Mouse (Mus musculus) NIH3T3 (cell line): ENCODE measurements around the gene Hk1.

ENCODE experiments used
- DNase-seq: peaks from one replicate; pipeline ENCODE4 v3.0.0-alpha.2; 2012; ENCODE audit warnings: low read depth

Hk1 gene

DNA sequence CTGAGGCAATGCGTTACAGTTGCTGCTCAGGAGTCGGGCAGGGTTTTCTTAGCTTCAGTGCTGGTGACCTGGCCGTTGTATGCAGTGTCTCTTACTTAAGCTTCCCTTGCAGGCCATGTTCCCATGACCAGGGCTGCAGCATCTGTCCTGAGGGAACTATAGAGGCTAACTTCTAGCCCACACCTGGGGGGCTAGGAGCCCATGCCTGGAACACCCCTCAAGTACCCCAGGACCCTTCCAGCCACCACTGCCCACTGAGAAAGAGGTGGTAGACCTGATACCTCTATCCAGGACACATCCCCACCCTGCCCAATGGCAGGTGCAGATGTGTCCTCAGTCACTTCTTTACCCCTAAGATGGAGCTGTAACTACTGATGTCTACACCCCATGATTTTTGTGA lies 38.7 kb downstream of the Hk1 start:
- DNase-seq = no peak

DNA sequence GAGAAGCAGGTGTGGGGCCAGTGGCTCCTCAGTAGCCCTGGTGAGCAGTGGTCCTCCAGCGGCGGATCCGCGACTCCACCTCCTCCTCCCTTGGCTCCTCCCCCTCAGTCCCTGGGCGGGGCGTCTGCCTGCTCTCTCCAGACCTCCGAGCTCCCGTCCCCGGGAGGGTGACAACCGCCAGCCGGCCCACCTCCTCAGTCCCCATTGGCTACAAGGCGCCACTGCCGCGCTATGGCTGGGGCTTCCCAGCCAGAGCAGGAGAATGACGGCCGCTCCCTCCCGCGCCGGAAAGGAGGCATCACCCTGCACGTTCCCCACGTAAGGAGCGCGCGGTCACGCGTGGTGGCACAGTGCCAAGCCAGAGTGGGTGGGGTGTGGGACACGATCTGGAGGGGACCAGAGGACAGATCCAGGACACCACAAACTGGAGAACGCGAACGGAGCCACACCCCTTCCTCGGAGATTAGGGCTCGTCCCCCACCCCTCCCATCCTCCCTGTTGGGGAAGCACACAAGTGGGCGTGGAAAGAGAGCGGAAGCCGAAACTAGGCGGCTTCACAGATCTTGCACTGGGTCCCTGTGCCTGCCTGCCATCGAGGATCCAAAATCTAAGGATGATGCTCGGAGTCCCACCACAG lies 39.5 kb downstream of the Hk1 start:
- DNase-seq = peak; percentile 96

DNA sequence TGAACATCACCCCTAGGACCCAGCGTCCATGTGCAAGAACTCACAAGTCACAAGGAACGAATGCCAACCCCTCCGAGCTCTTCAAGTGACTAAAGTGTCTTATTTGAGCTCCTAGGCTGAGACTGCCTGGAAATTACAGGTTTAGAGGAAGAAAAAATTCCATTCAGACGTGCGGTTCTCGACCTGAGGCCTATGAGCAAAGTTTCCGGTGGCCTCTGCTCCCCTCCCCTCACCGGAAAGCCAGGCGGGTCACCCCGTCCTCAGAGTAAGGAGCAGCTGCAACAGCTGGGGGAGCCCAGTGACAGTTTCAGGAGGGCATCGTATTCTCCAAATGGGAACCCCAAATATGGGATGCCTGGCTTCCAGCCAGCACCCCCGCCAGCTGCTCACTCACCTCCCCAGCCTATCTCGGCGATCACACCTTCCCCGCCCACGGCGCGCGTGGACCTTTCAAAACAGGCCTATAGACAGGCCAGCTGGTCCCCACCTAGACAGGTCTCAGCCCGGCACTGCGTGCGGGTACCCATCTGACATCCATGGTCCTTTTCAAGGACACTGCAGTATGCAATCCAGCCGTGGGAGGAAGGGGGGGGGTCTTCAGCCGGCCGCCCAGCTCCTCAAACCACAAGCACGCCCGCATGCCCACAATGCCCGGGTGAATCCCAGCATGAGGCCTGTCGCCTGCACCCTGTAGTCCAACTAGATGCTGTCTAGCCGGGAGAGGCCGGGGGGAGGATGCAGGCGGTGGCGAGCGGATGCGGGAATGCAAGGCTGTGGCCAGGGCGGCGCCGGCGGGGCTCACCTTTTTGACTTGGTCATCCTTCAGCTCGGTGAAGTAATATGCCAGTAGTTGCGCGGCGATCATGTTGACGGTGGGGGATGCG lies 40.3 kb downstream of the Hk1 start:
- peak; percentile 53 for DNase-seq

DNA sequence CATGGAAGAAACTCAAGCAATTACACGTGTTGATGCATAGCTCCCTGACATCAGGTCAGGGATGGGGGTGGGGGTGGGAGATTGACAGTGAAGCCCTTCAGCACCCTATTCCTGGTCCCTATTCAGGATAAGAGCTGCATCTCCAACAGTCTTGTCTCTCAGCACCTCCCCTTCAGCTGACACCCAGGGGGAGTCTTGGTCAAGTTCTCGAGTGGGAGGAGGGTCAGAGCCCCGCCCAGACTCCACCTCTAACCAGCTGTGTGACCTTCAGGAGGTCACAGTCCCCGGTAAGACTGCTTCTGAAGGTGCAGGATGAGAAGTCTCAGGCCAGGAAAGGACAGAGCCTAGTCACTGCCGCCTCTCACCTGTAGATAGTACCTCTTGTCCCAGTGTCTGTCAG lies 41.1 kb downstream of the Hk1 start:
- no peak for DNase-seq

DNA sequence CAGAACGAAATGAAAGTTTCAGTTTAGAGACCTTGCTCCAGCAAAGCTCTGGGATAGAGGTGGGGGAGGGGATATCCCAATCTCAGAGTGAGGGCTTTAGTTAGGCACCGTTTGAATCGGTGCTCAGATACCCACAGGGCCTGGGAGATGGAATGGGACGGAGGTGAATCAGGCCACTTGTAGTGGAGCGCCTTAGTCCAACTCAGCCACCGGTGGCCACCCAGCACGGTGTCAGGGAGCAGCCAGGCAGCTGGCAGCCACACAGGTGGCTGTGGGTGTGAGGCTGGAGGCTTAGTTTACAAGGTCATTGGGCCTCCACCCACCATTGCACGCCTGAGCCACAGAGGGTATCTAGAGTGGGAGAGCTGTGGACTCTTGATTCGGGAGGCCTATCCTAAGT lies 41.5 kb downstream of the Hk1 start:
- no peak for DNase-seq

DNA sequence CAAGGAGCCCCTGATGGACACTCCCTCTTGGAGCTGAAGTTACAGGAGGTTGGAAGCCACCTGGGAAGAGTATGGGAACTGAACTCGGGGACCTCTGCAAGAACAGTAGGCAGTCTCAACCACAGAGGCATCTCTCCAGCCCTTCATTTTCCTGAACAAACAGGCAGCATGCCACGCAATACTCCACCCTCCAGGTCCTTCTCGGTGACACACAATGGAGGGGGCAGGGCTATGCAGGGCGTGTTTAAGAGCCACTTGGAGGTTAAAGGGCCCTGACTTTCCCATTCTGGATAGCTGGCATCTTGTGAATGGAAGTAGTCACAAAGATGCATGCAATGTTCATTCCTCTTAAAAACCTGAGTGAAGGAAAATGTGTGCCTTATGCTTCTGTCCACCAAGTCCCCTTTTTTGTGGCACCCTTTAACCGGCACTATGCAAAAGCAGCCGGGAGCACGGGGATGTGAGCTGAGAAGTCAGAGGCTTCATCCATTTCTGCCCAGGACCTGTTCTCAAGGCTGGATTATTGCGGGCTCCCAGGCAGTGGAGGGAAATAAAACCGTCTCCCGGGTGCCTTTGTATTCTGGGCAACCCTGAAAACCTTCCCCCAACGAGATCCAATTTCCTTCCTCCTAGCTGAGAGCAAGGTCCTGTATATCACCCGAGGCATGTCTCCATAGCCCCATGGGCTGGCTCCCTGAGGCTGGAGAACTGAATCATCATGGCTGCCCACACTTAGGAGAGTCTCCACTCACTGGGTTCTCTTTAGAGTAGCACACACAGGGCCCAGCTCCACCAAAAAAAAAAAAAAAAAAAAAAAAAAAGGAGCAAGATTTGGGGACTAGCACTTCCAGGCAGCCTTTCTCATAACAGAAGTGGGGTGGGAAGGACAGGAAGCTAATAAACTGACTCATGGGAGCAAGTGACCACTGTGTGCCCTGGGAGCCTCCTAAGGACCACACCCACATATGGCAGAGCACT lies 42.8 kb downstream of the Hk1 start:
- peak; percentile 27 for DNase-seq

DNA sequence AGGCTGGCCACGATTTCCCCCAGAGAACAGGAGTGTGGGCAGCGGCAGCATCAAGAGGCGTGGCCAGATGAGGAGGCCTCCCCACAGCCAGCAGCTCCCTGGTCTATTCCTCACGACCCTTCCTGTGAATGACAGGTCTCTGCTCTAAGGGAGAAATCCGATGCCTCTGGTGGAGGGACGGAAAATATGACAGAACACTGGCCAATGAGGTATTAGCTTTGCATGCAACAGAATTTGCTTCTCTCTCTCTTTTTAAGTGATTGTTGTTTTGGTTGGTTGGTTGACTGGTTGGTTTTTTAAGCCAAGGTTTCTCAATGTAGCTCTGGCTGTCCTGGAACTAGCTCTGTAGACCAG lies 44.3 kb downstream of the Hk1 start:
- DNase-seq = peak; percentile 38

DNA sequence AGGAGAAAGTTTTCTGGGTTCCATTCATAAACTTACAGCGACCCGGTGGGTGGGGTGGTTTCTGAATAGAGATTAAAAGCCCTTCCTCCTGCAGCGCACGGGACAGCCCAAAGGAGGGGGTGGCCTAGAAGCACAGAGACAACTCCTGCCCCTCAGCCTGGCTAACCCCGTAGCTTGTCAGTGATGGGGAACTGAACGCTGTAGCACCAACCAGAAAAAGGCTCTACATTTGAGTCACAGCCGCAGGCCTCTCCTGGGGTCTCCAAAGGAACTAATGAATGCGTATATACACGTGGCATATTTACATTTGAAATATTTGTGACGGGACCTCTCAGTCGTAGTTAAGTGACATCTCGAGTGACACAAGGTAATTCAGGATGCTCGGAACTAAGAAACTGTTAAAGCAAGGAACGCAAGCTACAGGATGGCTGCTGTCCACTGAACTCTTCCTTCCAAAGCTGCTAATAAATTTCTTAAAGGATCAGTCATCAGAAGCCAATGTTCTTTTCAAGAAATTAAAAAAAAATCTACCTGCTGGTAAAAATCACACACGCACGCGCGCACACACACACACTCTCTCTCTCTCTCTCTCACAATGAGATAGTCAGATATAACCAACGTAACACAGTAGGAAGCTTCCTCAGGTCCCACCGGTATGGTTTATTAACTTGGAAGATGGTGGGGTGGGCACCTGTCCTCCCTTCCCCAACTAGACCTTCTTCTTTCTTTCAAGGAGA lies 44.9 kb downstream of the Hk1 start:
- no peak for DNase-seq

DNA sequence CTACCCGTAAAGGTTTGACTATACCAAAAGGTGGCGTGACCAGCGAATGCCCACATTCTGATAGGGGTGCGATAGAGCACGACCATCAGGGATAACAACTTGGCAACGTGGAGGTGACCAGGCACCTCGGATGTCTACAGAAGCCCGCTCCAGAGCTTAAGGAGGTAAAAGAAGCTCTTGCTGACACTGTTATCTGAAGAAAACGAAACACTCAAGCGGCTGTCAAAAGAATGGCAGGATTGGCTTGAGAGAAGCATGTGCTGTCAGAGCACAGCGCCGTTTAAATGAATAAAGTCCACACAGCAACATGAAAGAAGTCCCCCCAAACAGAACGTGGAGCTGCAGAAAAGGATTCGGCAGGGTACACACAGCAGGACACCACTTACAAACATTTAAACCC lies 46.4 kb downstream of the Hk1 start:
- DNase-seq = no peak

DNA sequence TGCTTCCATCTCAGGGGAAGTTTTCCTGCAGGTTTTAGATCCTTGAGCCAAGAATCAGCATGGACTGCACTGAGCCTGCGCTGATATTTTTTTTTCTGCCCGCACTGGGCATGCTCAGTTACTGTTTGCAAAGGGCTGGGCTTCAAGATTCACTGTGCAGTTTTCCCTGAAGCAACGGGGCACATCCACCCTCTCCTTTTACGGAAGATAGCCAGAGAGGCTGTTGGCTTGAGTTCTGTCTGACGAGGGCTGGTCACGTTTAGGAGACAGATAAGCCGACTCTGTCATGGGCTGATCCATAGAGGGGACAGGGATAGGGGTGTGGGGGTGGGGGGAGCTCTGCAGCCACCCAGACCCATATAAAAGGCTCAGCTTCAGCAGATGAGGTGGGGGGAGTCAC lies 47.2 kb downstream of the Hk1 start:
- no peak for DNase-seq

DNA sequence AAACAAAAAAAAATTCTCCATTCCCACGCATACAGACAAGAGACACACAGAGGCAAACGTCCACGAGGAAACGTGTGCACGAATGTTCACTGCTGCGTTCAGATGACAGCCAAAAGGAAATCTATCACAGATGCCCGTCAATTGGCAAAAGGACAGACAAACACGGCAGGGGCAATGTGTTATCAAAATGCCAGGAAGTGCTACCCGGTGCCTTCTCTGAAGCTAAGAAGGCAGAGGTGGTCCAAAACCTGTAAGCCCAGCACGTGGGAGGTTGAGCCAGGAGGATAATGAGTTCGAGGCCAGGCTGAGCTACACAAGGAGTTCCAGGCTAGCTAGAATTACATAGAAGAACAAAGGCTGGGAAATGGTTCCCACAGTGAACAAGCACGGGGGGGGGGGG lies 47.9 kb downstream of the Hk1 start:
- no peak for DNase-seq

DNA sequence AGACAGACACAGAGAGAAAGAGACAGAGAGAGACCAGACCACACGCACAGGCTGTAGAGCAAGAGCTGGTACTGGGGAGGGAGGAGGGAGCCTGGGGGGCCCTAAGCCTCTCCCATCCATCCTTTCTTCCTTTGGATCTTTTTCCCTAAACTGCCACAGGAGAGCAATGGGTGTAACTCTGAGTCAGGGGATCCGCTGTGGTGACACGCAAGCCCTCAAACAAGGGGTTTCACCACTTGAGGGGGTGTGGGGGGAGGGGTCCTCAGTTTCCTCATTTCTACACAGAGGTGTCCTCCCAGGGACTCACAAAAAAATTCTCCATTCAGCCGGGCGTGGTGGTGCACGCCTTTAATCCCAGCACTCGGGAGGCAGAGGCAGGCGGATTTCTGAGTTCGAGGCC lies 48.4 kb downstream of the Hk1 start:
- no peak for DNase-seq

DNA sequence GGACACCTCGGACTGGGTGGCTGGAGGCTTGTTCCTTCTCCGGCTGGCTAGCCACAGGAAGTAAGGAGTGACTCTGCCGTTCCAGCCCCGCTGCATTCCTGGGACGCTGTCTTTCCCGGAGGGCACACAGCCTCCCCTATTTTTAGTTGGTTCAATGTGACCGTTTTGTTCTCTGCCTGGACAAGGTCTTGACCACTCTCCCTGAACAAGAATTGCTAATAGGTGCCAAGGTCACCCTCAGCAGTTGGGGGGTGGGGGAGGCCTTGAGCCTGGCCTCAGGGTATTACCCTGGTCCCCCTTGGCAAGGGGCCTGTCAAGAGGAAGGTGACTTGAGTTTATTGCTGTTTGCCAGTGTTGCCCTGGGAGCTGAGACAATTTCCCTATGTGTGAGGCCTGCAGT lies 49.9 kb downstream of the Hk1 start:
- no peak for DNase-seq

DNA sequence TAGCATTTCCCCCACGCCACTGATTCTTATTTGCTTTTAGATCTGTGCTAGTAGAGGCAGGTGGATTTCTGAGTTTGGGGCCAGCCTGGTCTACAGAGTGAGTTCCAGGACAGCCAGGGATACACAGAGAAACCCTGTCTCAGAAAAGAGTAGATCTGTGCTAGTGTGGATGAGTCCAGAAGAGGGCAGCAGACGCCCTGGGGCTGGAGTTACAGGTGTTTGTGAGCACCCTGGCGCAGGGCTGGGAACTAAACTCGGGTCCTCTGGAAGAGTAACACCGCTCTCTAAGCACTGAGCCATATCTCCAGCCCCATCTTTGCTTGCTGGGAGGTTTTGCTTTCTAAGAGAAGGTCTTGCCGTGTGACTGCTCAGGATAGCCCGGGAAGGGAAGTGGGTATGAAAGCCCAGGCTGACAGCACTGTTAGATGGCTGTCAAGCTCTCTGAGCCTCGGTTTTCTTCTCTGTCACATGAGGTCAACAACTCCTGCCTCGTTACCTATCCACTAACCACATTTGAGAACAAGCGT lies 50.8 kb downstream of the Hk1 start:
- no peak for DNase-seq

DNA sequence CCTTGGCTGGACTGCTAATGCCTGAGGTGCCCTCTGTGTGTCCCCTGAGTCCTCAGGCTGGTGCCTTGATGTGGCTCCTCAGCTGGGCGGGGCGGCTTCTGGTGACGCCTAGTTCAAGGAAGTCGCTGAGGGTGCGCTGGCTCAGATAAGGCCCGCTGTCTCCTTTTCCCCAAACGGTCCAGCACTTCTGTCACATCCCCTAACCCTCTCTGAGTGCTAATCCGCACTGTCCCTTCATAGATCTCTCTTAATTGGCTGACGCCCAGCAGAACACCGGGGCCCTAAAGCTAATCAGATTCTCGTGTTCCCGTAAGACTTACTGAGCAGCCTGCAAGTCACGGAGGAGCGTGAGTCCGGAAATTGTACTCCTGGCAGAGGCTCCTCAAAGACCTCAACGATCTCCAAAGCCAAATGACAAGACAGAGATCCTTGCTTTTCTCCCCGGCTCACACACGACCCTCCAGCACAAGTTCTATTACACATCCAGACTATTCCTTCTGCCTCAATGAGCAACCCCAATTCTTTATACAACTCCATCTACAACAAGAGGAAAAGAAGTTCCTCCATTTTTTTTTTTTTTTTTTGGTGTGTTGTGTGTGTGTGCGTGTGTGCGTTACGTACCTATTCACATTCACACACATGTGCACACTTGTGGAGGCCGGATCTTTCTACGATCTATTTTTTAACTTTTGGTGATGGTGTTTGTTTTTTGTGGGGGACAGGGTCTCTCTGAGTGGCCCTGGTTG lies 52.0 kb downstream of the Hk1 start:
- DNase-seq = no peak

DNA sequence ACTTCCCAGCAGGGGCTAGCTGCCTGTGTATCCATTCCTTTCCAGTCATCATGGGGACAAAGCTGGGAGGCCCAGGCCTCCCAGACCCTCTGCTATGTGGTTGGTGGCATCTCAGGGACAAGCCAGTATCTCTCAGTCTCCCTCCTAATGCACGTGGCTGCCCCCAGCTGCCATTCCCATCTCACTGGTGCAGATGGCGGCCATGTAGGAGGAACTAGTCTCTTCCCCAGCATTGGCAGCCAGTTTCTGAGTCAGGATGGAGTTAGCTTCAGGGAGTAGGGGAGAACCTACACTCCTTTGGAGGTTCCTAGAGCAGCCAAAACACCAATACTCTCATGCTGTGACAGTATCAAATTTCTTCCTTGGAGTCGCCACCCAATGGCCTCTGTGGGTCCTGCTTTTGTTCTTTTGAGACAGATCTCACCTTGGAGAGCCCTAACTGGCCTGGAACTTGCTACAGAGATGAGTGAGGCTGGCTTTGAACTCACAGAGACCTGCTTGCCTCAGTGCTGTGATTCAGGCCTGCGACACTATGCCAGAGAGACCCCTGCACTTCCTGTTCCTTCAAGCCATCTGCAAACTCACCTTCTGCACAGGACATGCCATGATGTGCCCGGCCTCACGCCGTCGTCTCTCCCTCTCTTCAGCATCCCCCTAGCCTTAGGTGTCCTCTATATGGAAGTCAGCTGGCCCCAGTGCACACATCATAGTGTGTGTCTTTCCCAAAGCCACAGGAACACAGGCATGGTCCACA lies 52.7 kb downstream of the Hk1 start:
- no peak for DNase-seq

DNA sequence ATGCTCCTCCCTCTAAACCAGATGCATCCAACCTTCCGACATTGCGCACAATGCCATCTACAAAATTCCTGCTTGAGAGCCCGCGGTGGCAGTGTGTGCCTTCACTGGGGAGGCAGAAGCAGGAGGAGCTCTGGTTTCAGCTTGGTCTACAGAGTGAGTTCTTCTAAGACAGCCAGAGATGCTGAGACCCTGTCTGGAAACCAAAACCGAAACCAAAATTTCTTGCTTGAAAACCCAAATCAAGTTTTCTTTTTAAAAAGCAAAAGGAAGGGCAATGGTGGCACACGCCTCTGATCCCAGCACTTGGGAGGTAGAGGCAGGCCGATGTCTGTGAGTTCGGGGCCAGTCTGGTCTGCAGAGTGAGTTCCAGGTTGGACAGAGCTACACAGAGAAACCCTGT lies 53.7 kb downstream of the Hk1 start:
- no peak for DNase-seq

DNA sequence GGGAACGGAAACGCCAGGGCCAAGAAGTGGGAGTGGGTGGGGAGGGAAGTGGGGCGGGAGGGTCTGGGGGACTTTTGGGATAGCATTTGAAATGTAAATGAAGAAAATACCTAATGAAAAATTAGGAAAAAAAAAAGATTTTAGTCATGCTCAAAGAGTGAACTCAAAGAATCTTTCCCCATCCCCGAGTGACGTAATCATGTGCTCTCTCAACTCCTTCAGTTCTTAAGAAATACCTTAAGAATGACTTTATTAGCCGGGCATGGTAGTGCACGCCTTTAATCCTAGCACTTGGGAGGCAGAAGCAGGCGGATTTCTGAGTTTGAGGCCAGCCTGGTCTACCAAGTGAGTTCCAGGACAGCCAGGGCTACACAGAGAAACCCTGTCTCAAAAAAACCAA lies 56.9 kb downstream of the Hk1 start:
- peak; percentile 68 for DNase-seq

DNA sequence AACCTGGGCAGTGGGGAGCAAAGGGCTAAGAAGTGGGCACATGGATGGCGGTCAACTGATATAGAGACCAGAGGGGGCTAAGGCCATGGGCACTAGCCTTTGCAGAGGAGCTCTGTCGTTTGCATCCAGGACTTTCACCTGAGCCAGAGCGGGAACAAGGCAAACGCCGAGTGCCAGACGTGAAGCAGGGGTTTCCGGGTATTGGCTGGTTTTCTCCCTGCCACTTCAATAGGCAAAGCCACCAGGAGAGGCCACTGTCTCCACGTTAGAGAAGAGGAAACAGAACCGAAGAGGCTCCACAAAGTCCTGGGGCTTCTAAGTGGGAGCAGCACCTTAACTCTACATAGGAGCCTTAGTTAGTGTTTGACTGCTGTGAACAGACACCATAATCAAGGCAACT lies 58.3 kb downstream of the Hk1 start:
- no peak for DNase-seq

DNA sequence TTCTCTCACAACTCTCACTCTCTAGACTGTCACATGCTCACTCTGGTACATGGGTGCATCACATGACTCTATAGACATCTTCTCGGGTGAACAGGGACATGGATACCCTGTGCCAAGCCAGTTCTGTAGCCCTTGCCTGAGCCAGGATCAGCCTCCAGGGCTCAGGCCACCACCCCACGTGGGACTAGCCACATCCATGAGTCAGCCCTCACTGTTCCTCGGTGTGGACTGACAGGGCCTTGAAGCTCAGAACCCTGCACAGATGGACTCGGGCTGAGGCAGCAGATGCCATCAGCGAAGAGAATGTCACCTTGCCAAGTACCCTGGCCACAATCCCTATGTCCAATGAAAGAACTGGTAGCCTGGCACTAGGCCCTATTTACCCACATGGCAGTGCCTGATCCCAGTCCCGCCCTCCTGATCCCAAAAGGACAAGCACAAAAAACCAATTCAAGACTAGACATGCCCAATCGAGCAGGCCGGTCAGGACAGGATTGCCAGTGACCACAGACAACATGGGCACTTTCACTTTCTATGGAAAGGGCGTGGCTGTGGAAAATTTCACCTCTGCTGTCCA lies 59.2 kb downstream of the Hk1 start:
- DNase-seq = peak; percentile 55
